Mouse (Mus musculus) ovary, postnatal 14 days (tissue): ENCODE measurements around the gene Plcd3.

ENCODE experiments used
- DNase-seq: peaks from one replicate; pipeline ENCODE4 v3.0.0; 2022; ENCODE audit warnings: low spot score

Plcd3 gene

DNA sequence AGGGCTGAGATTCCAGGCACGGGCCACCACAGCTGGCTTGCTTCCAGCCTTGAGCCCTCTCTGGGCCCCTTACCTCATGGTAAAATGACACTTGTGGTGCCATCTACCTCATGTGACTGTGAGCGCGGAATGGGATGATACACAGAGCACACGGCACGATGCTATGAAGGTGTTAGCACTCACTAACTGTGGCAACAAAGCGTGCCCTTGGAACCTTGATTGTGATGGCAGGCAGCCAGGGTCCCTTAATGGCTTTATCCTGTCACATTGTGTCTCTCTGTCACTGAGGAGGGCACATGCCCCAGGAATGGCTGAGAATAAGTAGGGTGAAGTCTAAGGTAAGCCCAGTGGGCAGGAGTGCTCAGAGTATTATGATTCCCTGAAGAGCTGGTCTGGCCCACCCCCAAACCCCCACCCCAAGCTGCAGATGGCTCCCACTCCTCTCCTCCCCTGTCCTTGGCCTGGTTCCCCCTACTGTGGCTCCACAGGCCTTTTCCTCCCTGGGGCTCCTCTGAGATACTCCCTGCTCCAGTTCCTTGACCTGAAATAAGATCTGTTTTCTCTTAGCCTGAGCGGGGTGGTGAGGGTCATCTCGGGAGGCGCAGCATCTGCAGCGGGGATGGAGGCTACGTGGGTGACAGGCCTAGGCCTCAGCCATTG is 2.8 kb downstream of the Plcd3 start:
- DNase-seq = no peak

DNA sequence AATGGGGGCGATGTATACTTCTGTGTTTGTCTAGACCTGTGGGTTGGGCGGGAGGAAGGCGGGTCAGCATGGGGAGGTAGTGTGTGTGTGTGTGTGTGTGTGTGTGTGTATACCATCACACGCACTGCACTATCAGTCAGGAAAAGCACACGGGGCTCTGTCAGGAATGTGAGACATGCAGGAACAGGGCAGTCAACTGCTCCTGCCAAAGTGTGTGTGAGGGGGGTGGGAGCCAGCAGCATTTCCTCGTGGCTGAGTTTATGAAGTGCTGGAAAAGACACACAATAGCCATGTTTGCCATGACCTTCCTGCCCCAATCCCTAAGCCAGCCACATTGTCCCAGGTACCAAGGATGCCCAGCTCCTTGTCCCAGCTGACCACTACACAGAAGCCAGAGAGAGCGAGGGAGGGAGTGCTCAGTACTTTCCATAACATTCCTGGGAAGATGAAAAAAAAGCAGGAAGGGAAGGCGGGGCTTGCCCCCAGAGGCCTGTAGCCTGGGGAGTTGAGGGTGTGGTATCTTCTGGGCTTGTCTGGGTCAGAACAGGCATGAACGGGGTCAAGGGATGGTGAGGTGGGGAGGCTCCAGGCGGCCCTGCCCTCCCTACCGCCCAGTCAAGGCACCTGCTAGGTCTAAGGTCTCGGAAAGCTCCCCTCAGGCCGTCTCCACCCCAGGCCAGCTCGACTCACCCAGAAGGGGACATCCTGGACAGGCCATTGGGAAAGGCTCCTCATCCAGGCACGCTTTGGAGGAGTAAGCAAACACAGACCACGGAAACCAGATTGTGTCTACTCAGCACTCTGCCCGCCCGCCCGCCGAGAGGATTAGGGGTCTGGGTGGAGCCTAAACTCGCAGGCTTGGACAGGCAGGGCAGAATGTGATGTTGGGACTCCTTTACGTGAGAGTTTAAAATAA is 4.2 kb downstream of the Plcd3 start:
- no peak for DNase-seq

DNA sequence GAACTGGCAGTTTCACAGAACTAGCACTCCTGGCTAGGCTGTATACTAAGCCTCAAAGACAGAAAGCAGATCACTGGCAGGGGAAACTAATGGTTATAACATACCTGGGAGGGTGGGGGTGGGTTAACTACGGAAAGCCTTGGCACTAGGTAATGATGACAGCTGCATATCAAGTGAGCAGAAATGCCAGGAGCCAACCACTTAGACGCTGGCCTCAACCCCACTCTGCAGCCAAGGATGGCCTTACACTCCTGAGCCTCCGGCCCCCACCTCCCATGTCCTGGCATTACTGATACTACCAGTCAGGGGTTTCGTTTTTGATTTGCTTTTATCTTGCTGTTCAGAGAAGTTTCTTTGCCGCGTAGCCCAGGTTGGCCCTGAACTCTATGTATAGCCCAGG is 5.7 kb downstream of the Plcd3 start:
- no peak for DNase-seq

DNA sequence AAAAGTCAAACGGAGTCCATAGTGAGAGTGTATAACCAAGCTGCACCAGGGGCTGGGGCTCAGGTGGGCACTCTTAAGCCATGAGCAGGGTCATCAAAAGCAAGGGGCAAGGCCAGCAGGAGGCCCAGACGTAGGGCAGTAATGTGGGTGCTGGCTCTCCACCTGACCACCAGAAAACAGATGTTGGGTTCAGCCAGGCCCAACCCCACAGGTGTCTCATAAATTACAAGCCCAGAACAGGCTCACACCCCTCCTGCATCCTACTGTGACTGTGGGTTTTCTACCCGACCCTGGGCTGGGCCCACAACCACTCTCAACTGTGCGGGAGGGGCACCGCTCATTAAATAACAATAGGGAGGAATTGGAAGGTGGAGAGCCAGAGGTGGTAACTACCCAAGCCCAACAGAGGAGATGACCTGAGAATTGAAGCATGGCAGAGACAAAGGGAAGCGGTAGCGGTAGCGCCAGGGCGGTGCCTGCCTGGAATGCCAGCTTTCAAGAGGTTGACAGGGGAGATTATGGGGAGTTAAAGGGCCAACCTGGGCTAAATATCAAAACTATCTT is 6.3 kb downstream of the Plcd3 start:
- no peak for DNase-seq

DNA sequence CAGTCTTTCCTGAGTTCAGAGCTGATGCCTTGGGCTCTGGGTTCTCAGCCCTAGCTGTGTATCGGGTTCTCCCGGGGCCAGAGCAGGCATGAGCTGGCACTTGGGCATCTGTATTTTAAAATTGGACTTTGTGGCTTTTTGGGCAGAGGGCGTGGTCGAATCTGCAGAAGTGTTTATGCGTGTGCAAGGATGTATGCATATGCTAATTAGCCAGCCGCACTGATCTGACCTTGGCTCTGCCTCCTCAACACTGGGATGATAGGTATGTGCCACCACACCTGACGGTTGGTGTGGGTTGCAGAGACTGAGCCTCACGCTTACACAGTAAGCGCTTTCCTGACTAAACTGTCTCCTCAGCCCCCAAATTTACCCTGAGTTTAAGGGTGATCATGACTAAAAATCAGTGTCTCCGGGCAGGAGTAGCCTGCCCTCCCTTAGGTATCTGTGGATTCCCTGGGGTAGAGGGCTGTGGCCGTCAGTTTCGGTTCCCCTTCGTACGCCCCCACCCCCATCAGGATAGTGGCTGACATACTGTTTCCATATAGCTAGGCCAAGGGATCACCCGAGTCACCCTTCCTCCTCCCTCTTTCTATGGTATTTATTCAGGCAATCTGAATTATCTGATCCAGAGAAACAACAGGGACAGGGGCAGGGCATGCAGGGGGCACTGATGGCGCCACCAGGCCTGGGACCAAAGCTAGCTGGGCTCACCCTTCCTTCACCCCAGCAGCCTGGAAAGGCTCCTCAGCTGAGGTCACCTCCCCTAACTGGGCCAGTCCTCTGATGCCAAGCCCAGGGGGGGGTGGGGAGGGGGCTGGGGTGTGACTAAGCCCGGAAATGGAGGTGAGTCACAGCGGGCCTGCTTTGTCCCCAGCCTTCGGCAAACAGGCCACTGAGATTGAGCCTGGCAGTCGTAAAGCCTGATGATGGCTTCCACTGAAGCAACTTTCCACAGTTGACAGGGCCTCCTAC is 7.3 kb downstream of the Plcd3 start:
- no peak for DNase-seq

DNA sequence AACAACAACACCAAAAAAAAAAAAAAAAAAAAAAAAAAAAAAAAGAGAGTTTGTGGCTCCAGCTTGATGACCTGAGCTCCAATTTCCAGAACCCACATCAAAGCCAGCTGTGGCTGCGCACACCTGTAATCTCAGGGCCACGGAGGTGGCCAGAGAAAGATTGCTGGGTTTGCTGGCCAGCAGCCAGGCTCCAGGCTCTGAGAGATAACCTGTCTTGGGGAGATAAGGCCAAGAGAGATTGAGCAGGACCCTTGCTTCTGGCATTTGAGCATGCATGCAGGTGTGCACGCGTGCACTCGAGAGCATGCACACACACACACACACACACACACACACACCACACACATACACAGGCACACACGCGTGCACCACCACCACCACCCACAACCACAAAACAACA is 8.2 kb downstream of the Plcd3 start:
- DNase-seq = no peak

DNA sequence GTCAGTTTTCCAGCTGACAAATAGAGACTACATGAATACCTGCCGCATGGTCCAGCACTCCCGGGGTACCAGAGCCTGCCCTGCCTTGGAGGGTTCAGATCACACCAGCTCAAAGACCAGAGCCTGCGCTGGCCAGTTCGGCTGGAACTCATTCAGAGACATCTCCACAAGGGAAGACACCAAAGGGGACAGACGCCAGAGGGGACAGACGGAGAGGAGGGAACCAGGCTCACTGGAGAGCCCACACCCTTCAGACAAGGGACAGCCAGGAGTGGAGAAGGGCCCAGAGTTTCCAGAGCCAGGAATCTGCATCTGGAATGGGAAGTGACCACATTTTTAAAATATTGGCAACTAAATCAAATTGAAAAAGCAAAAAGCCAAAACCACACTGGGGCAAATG is 19.8 kb downstream of the Plcd3 start:
- no peak for DNase-seq

DNA sequence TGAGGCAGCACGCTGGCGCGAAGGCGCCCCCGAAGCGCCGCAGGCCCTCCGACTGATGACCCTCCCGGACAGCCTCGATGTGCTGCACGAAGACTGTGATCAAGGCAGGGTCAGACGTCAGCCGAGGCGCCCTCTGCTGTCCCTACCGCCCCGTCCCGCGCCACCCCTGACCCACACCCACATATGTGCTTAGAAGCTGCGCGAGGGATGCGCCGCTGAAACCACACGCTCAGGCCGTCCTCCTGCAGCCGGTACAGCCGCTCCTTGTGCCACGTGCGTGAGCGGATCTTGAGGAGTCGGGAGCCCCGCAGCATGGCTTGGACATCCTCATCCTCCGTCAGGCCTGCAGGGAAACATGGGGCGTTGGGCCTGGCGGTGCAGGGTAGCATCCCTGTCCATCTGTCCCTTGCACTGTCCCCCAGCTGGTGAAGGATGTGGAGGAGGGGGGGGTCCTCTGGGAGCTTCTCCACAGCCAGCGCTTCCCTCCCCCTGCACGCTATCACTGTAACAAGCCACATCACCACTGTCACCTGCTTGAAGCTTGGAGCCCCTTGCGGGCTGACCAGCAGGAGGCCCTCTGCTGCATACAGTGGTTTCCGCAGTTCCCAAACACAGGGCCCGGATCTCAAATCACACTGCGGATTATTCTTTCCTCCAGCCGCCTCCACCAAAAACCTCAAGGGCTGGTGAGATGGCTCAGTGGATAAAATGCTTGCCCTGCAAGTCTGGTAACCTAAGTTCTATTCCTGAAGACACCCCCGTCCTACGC is 21.0 kb downstream of the Plcd3 start:
- no peak for DNase-seq

DNA sequence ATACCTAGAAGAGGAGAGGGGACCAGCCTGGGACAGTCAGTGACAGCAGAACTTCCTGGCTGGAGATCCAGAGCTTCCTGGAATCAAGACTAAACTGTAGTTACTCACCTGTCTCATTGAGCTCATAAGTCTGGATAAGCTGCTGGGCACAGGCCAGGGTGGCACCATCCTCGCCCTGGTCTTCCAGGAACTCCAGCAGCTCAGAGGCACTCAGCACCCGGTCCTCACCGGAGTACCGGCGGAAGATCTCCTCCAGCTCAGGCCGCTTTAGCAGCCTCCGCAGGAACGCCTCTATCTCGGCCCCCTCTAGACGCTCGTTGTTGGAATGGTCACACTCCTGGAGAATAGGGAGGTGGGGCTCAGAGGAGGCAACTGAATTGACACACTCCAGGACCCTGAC is 23.3 kb downstream of the Plcd3 start:
- DNase-seq = no peak

DNA sequence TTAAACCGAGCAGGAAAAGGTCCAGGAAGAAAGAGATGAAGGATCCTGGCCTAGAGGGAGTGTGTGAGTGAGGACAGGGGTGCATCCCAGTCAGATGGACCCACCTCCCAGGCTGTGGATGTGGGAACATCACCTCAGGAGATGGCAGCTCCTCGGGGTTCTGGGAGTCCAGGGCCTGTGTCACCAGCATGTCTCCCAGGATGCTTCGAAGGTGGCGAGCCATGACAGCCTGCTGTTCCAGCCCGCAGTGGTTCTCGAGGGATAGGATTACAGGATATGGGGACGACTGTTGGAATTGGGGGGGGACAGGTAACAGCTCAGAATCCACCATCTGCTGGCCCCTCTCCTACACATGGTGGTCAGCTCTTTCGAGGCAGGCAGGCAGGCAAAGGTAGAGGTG is 24.9 kb downstream of the Plcd3 start:
- DNase-seq = no peak

DNA sequence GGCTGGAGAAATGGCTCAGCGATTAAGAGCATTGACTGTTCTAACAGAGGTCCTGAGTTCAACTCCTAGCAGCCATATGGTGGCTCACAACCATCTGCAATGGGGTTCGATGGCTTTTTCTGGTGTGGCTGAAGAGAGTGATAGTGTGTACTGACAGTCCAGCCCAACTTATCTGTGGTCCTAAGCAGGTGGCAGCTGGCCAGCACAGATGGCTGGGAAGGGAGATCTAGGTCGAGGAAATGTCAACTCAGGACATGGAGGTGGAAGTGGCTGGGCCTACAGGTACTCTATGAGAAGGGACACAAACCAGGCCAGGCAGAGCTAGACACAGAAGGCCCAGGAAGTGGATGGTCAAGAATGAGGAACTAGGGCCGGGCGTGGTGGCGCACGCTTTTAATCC is 25.4 kb downstream of the Plcd3 start:
- DNase-seq = no peak

DNA sequence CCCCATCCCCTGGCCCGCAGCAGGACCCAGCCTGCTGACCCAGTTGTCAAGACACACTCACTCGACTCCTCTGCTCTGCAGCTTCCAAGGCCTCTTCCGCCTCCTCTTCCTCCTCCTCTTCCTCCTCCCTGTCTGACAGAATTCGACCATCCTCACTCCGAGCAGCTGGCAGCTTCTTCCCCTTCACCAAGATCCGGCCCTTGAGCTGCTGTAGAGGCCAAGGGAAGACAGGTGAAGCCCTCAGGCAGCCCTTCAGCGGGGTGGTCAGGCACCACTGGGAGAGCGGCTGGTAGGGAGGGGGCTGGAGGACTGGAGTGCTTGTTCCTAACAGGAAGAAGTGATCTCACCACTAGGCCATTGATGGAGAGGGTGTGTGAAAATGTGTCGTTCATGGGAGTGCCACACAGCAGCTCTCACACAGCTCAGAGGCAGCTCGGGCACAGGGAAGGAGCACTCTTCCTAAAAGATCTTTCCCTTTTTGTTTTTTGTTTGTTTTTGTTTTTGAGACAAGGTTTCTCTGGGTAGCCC is 26.6 kb downstream of the Plcd3 start:
- no peak for DNase-seq

DNA sequence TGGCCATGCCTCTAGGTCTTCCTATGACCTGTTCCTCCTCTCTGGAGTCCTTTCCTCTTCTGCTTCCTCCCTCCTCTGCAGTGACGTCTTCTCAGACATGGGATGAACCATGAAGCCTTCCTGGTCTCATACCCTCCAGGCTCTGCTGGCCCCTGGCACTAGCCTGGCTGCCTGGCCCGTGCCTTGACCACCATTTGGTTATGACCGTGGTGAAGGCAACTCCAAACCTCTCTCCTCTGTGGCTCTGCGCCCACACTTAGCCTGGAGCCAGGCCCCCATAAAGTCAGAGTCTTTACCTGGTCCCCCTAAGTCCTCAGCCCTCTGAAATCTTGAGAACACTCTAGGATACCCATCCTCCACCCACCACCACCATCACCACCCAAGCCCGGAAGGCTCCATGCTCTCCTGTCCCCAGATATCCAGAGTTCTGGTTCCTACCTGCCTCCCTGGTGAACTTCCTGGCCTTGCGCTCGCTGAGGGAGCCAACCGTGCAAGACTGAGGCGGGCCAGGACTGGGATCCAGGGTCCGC is 27.3 kb downstream of the Plcd3 start:
- no peak for DNase-seq

DNA sequence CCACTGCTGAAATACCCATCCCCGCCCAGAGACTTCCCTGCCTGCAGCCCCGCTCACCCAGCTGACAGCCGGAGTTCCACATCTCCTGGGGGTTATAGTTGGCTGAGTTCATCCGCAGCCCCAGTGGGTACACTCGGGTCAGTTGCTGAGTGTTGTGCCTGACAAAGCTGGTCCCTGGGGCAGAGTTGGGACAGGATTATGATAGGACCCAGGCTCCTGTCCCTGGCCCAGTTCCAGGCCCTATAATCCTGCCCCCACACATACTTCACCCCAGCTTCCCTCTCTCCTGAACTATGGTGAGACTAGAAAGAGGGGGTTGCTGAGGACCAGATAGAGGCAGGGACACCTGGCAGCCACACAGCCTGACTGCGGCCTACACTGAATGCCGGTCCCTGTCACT is 27.8 kb downstream of the Plcd3 start:
- no peak for DNase-seq

DNA sequence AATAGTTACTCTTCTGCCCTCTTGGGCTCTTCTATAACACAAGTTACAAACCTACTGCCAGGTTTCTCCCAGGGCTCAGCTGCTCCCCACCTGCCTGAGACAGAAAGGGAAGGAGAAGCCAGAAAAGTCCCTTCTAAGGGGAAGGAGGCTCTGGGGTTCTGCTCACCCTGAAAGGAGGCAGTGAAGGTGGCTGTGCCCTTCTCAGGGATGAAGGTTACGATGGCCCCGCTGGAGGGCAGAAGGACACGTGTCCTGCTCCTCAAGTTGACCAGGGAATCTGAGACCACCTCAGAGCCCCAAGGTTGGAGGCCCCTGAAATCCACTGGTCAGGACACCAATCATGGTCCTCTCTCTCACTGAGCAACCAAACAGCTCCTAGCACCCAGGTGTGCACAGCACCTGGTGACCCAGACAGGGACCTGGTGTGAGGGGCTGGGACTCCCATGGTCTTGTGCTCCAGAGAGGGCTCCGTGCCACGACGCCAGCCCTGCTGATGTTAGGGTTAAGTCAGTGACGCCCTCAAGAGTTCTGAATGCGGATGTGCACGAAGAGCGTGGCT is 31.1 kb downstream of the Plcd3 start:
- no peak for DNase-seq

DNA sequence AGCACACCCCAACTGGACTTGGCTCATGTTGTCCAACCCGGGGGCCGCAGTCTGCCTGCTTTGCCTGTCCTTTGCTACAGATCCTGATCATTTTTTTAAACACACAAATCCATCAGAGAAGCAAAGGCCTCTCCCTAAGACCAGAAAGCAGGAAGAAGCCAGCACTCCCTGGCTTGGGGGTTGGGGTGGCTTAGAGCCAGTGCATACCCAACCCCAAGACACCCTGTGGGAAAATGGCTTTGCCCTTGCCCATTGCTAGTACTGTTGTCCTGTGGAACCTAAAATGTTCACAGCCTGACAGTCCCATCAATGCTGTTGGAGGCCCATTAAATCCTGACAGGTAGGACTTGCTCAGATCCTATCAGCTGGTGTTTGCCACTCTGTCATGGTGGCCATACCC is 31.7 kb downstream of the Plcd3 start:
- DNase-seq = no peak

DNA sequence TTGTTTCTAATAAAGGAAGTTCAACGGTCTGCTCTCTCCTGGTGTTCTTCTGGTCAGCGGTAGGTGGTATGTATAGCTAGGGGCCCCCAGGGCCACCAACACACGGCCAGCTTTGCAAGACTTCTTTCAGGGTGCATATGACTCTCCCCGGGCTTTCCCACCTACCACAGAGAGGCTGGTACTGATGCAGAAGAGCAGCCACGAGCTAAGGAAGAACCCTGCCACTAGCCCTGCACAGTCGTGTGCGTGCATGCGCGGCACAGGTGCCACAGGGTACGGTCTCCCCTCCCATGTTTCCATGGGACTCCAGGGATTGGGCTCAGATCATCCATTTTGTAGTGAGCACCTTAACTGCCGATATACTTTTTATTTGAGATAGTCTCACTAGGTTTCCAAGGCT is 32.6 kb downstream of the Plcd3 start:
- no peak for DNase-seq

DNA sequence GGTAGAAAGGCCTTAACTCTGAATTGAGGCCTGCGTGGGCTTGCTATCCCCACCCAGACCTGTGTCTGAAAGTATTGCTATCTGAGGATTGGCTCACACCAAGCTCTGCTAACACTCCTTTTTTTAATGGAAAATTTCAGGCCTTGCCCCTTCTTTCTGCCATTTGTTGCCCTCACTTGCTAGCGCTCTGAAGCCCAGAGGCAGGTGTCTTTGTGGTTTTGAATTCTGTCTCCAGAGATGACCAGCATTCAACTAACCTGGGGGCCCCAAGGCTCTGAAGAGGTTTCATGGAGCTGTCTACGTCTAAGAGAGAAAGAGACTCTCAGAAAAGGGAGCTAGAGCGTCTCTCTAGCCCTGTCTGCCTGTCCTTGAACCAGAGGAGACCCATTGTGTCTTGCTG is 33.2 kb downstream of the Plcd3 start:
- no peak for DNase-seq

DNA sequence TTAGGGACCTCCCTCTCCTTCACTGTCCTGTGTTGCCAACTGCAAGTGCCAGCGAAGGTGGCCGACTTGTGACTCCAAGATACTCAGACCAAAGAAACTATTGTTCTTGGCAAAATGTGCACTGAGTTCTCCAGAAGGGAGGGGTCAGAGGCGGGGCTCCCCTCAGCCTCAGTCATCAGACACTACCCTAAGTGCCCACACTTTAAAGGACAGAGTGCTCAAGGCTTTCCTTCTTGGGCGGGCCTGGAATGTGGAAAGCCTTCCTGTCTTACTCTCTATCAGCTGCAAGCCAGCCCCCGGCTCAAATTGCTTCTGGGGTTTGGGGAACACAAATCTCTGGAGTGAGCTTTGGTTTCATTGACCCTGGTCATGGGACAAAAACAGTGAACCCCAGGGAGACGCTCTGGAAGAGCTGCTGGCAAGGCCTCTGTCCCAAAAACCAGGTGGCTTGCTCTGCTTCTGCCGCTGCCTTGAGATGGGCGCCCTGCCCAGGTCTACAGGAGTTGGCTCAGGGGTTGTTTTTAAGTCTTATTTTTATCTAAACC is 33.9 kb downstream of the Plcd3 start:
- peak; percentile 22 for DNase-seq

DNA sequence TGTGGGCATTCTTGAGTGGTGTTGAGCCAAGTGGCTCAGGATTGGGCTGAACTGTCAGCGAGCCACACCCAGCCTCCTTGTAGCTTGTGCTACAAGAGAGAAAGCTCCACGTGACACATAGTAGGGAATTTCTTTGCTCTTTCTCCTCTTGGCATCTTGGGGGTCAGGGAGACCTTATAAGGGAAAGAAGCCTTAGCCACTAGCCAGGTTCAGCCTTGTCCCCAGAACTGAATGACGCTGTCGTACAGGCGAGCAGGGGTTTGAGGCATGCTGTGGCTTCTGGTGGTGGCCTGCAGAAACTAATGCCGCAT is 34.5 kb downstream of the Plcd3 start:
- no peak for DNase-seq
